Mouse (Mus musculus) heart, adult 2 months (tissue): ENCODE measurements around the gene Eps15.

Experiments used
- EP300 ChIP-seq: fragments of 200-500 bp; IDR thresholded peaks from 2 replicates; pipeline ENCODE4 v1.6.1; 2011; ENCODE audit warnings: low read depth, low read length, control low read depth; ENCODE audit not compliant: insufficient read depth
- POLR2A ChIP-seq: fragments of 200-500 bp; IDR thresholded peaks from 2 replicates; pipeline ENCODE4 v1.6.1; 2011; ENCODE audit warnings: mild to moderate bottlenecking, low read depth, low read length, control low read depth; ENCODE audit not compliant: insufficient read depth

DNA sequence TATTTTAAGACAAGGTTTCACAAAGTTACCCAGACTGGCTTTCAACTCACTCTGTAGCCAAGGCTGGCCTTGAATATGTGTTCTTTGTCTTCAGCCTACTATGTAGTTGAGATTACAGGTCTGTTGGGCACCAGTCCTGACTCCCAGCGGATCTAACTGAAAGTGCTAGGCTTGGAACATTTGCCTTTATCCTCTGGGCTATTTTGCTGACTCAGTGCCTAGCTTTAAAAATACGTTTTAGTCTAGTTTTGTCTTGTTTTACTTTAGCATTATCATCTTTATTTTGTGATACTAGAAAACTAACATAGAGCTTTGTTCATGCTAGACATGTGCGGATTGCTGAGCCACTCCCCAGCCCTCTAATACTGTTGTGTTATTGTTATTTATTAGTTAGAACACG is 27.9 kb upstream of the Eps15 start:
- TF ChIP-seq EP300: no peak
- TF ChIP-seq POLR2A: no peak
